Mouse (Mus musculus) heart, embryonic 10.5 days (tissue): ENCODE measurements around the gene Rorb. TPM values are rescaled to one million over a fixed set of nuclear protein-coding genes. Genes with fewer than 3 reads are reported as not detected.

ENCODE experiments used
- DNase-seq: peaks from one replicate; pipeline ENCODE4 v3.0.0-alpha.2; 2017; ENCODE audit warnings: low spot score
- H3K27ac ChIP-seq: fragments of 300-500 bp; sonication (generic); 2 replicates; pipeline ENCODE4 v1.5.1; 2016; ENCODE audit warnings: mild to moderate bottlenecking
- H3K27me3 ChIP-seq: fragments of 300-500 bp; sonication (generic); 2 replicates; pipeline ENCODE4 v1.6.1; 2016; ENCODE audit warnings: mild to moderate bottlenecking; ENCODE audit not compliant: poor library complexity, insufficient read depth, severe bottlenecking
- H3K36me3 ChIP-seq: fragments of 300-500 bp; sonication (generic); 2 replicates; pipeline ENCODE4 v1.6.1; 2016; ENCODE audit warnings: mild to moderate bottlenecking, moderate library complexity
- H3K4me1 ChIP-seq: fragments of 300-500 bp; sonication (generic); 2 replicates; pipeline ENCODE4 v1.6.1; 2016; ENCODE audit warnings: mild to moderate bottlenecking
- H3K4me3 ChIP-seq: fragments of 300-500 bp; sonication (generic); 2 replicates; pipeline ENCODE4 v1.5.1; 2016; ENCODE audit warnings: mild to moderate bottlenecking, moderate library complexity
- H3K9me3 ChIP-seq: fragments of 300-500 bp; sonication (generic); 2 replicates; pipeline ENCODE4 v1.6.1; 2016; ENCODE audit warnings: mild to moderate bottlenecking, moderate library complexity
- WGBS: fragments of 180-500 bp; shearing (Covaris S2); methylation state at CpG from one replicate; pipeline ENCODE4 v1.1.7; 2016; 5-methylcytosine and 5-hydroxymethylcytosine counted together
- polyA plus RNA-seq: library from polyadenylated mRNA; unstranded; fragments of >200 nt; fragmentation: Nextera tagmentation; extraction: Ambion mirVana; gene quantifications from 2 replicates; pipeline ENCODE4 v1.2.1, GENCODE M21; 2016

Rorb gene
- 0.14 and 0.18 TPM in 2 replicates for polyA plus RNA-seq

GRCm38 (mm10) chr19:19110793-19111427 is at the start of gene Rorb:
Gene Rorb, minus strand, starts transcription at chr19:19111196.
- peak; percentile 92 for DNase-seq
- WGBS, result 1% methylated on average over 25 of the region's 25 CpGs
- H3K27ac ChIP-seq, result no peak within 1 kb of the TSS
- H3K36me3 ChIP-seq, result no peaks in the 10 kb centered on the region
- H3K4me1 ChIP-seq, result peaks cover 7% of the 10 kb centered on the region; the same call in 1 of the 2 replicates
- peaks cover 37% of the 10 kb centered on the region for H3K27me3 ChIP-seq
- H3K9me3 ChIP-seq, result no peaks in the 10 kb centered on the region
- H3K4me3 ChIP-seq, result peak within 1 kb of the TSS; percentile 66

- Histone ChIP-seq H3K36me3 (no peaks in the 10 kb centered on the region), H3K4me3 (no peak overlapping the region), H3K27ac (no peak overlapping the region), H3K27me3 (no peaks in the 10 kb centered on the region), H3K4me1 (no peaks in the 10 kb centered on the region), H3K9me3 (no peaks in the 10 kb centered on the region)
- DNase-seq, result no peak
- WGBS, result 78% methylated on average over 6 of the region's 6 CpGs
Measured at GRCm38 (mm10) chr19:19148847-19149246, 37.9 kb upstream of the Rorb start.

DNA sequence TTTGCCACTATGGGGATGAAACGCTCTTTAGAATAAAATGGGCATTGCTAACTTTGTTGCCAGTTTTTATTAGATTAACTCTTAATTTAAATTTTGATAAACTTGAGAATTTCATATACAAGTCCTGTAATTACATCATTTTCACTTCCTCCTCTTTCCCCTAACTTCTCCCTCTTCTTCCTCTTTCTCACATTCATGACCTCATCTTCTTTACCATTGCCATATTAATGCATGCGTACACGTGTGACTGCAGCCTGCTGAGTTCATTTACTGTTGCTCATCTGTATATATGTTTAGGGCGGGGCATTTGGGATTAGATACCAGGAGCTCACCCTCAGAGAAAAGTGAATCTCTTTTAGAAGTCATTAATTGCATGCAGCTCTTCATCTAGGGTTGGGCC is 33.5 kb upstream of the Rorb start:
- Histone ChIP-seq H3K4me3 (no peak overlapping the region), H3K36me3 (no peaks in the 10 kb centered on the region), H3K27ac (no peak overlapping the region), H3K4me1 (no peaks in the 10 kb centered on the region), H3K27me3 (no peaks in the 10 kb centered on the region), H3K9me3 (no peaks in the 10 kb centered on the region)
- 81% methylated on average over 4 of the region's 4 CpGs for WGBS
- DNase-seq, result no peak

GRCm38 (mm10) chr19:19136856-19137255 is 25.9 kb upstream of the Rorb start:
- DNase-seq, result no peak
- Histone ChIP-seq H3K9me3 (no peaks in the 10 kb centered on the region), H3K27me3 (no peaks in the 10 kb centered on the region), H3K27ac (no peak overlapping the region), H3K4me1 (no peaks in the 10 kb centered on the region), H3K36me3 (no peaks in the 10 kb centered on the region), H3K4me3 (no peak overlapping the region)
- WGBS, result 77% methylated on average over 2 of the region's 2 CpGs

- Histone ChIP-seq H3K36me3 (no peaks in the 10 kb centered on the region), H3K27me3 (no peaks in the 10 kb centered on the region), H3K27ac (no peak overlapping the region), H3K4me3 (no peak overlapping the region), H3K9me3 (no peaks in the 10 kb centered on the region), H3K4me1 (no peaks in the 10 kb centered on the region)
- WGBS, result 81% methylated on average over 2 of the region's 2 CpGs
- no peak for DNase-seq
Measured at GRCm38 (mm10) chr19:19135838-19136237, 24.8 kb upstream of the Rorb start.

DNA sequence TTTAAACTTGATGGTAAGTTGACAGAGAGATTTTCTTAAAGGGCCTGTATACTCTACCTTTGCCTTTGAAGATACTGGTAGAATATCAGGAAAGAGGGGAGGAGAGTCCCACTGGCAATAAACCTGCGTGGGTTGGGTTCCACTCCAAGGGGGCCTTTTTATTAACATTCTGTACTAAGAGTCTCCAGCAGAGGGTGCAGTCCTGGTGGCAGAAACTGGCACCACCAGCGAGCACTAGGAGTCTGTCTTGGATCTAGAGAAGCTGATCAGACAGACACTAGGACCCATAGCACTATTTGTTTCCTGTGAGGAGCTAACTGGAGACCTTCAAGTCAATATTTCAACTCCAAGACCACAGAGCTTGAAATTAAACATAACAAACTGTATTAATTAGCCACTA is 11.3 kb upstream of the Rorb start:
- Histone ChIP-seq H3K27me3 (no peaks in the 10 kb centered on the region), H3K36me3 (no peaks in the 10 kb centered on the region), H3K9me3 (no peaks in the 10 kb centered on the region), H3K27ac (no peak overlapping the region), H3K4me1 (no peaks in the 10 kb centered on the region), H3K4me3 (no peak overlapping the region)
- 44% methylated on average over 2 of the region's 2 CpGs for WGBS
- no peak for DNase-seq

DNA sequence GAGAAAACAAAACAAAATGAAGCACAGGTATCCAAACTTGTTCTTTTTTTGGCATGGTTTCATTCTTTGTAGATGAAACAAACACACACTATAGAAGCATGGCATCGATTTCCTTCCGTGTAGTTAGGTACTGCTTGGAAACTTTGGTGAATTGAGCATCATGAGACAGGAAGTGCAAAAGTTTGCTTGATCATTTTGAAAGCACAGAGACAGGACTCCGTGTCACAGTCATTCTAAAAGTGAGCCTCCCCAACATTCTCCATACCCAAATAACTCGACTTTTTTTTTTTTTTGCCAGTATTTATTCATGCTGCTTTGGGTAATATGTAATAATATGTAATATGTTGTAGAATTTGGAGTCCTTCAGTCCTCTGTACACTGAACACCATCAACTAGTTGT is 1.2 kb upstream of the Rorb start:
- no peaks in the 10 kb centered on the region for H3K36me3 ChIP-seq
- peaks cover 7% of the 10 kb centered on the region; the same call in 1 of the 2 replicates for H3K4me1 ChIP-seq
- no peak for DNase-seq
- H3K4me3 ChIP-seq, result no peak overlapping the region
- H3K27ac ChIP-seq, result no peak overlapping the region
- no peaks in the 10 kb centered on the region for H3K9me3 ChIP-seq
- peaks cover 33% of the 10 kb centered on the region for H3K27me3 ChIP-seq
- 57% methylated on average over 4 of the region's 4 CpGs for WGBS

GRCm38 (mm10) chr19:19111428-19112170 is 603 bp upstream of the Rorb start:
- Histone ChIP-seq H3K36me3 (no peaks in the 10 kb centered on the region), H3K9me3 (no peaks in the 10 kb centered on the region), H3K27me3 (peaks cover 36% of the 10 kb centered on the region), H3K4me3 (peak overlapping the region; percentile 66), H3K4me1 (peaks cover 7% of the 10 kb centered on the region; the same call in 1 of the 2 replicates), H3K27ac (no peak overlapping the region)
- DNase-seq, result no peak
- WGBS, result 3% methylated on average over 12 of the region's 12 CpGs

GRCm38 (mm10) chr19:19110011-19110768 is 806 bp downstream of the Rorb start:
- H3K36me3 ChIP-seq, result no peaks in the 10 kb centered on the region
- peak overlapping the region; percentile 66 for H3K4me3 ChIP-seq
- 2% methylated on average over 49 of the region's 49 CpGs for WGBS
- peak; percentile 74 for DNase-seq
- no peak overlapping the region for H3K27ac ChIP-seq
- peaks cover 37% of the 10 kb centered on the region for H3K27me3 ChIP-seq
- H3K4me1 ChIP-seq, result peaks cover 7% of the 10 kb centered on the region; the same call in 1 of the 2 replicates
- H3K9me3 ChIP-seq, result no peaks in the 10 kb centered on the region

GRCm38 (mm10) chr19:19108596-19109381 is 2.2 kb downstream of the Rorb start:
- Histone ChIP-seq H3K4me1 (peaks cover 7% of the 10 kb centered on the region; the same call in 1 of the 2 replicates), H3K27ac (no peak overlapping the region), H3K9me3 (no peaks in the 10 kb centered on the region), H3K27me3 (peaks cover 37% of the 10 kb centered on the region), H3K36me3 (no peaks in the 10 kb centered on the region), H3K4me3 (no peak overlapping the region)
- no peak for DNase-seq
- 33% methylated on average over 13 of the region's 13 CpGs for WGBS

- H3K36me3 ChIP-seq, result no peaks in the 10 kb centered on the region
- no peak overlapping the region for H3K4me3 ChIP-seq
- no peaks in the 10 kb centered on the region for H3K9me3 ChIP-seq
- DNase-seq, result no peak
- no peaks in the 10 kb centered on the region for H3K4me1 ChIP-seq
- H3K27ac ChIP-seq, result no peak overlapping the region
- peaks cover 28% of the 10 kb centered on the region for H3K27me3 ChIP-seq
- WGBS, result 80% methylated on average over 2 of the region's 2 CpGs
Measured at GRCm38 (mm10) chr19:19104581-19104980, 6.4 kb downstream of the Rorb start.

GRCm38 (mm10) chr19:19097149-19097548 is 13.8 kb downstream of the Rorb start:
- Histone ChIP-seq H3K27ac (no peak overlapping the region), H3K4me1 (no peaks in the 10 kb centered on the region), H3K36me3 (no peaks in the 10 kb centered on the region), H3K27me3 (no peaks in the 10 kb centered on the region), H3K4me3 (no peak overlapping the region), H3K9me3 (no peaks in the 10 kb centered on the region)
- WGBS, result 83% methylated on average over 6 of the region's 6 CpGs
- no peak for DNase-seq
